Mouse (Mus musculus): ENCODE results near the gene Plpp3.
"Not testable (repeated sequence)": the region's sequence is repeated elsewhere in the genome, so short reads cannot be mapped to it uniquely, and the experiment has no call there.

The Plpp3 gene

DNA sequence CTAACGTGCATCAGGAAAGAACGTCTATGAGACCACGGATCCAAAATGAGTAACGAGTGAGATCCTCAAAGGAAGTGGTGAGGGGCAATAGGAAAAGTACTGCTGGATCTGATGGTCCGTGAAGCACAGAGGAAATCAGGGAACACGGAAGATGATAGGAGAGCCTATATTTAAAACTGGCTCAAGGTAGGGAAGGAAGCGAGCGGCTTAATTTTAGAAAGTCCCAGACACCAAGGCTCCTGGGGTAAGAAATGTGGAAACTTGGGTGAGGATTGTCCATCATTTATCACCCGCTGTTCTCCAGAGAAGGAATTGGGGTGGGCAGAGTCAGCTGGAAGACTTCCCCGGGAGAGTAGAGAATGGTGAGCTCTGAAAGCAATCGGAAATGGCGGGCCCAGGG is 105.2 kb downstream of the Plpp3 start:
- no peak for DNase-seq

GRCm38 (mm10) chr4:105263600-105263999 is 106.5 kb downstream of the Plpp3 start:
- DNase-seq = no peak

DNA sequence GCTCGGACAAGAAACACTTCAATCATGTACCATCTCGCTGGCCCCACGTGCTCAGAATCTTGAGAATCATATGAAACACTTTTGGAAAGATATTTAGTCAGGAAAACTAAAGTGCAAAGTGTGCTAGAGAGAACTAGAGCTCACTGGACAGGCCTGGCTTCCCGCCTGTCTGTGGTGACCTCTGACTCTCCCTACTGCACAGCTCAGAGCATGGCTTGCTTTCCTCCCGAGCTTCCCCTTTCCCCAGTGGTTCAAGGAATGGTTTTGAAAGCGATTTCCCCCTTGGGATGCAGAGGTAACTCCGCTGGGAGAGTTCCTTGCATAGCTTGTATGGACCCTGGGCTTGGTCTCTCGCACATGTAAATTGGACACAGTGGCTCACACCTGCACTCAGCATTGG is 107.9 kb downstream of the Plpp3 start:
- no peak for DNase-seq

DNA sequence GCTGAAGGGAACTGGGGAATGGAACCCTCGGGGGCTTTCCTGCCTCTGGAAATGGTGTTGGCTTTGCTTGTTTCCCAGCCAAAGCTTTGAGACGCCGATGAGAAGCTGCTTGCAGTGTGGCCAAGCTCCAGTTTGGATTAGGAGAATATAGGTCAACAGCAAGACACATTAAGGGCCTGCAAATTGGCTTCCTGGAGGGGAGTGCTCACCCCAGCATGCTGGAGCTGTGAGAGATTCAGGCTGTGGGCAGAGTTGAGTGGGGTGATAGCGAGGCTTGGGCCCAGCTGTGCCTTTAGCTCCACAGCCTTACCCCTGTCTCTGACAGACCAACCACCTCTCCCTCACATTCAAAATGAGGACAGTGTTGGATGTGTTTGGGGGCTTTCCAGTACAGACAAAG is 108.5 kb downstream of the Plpp3 start:
- no peak for DNase-seq

DNA sequence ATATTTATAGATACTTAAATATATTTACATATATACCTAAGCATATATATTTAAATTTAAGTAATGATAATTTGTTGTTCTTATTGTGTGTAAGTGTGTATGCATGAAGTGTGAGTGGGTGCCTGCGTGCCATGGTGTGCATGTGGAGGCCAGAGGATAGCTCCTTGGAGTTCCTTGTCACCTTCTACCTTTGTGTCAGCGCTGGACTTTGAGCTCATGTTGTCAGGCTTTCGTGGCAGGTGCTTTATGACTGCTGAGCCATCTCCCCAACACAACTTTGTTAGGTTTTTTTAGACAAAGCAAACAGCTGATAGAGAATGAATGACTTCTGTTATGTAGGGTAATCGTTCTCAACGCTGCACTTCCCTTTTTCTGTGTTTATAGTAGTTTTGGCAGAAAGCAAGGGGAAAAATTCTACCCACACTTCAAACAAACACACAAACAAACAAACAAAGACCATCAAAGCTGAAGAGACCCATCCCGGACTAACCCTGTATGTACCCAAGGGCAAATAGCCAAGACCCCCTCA is 111.1 kb downstream of the Plpp3 start:
- DNase-seq = no peak

- DNase-seq = not testable (repeated sequence)
Measured at GRCm38 (mm10) chr4:105269398-105269797, 112.3 kb downstream of the Plpp3 start.

GRCm38 (mm10) chr4:105271166-105271565 is 114.0 kb downstream of the Plpp3 start:
- DNase-seq = no peak

DNA sequence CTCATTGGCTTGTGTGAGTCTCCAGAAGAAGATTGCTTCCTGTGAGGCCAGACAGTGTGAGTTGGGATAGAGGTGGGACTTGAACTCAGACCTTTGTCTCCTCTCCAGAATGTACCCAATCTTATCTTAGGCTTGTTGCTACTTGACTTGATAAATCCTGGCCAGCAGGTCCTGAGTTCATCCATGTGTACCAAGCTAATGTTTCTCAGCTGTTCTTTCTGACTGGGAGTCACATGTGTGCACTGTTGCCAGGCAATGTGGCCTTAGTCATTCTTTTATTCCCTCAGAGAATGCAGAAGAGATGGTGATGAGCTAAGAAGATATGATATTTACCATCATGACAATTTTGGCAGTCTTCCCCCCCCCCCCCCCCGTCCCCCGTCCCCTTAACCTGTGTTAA is 115.9 kb downstream of the Plpp3 start:
- no peak for DNase-seq

DNA sequence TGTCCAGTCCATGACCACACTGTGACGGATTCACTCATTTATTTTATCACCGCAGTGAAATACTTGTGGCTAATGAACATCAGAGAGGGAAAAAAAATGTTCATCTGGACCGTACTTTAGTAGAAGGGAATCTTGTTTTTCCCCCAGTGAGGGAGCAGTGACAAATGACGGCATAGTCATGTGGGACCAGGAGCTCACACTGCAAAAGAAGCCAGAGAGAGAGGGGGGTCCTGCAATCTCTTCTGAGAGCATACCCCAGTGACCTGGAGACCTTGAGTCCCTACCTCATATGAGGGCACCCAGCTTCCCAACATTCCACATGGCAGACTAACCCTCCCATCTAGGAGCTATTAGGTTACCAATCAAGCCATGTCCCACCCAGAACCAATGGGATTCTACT is 116.3 kb downstream of the Plpp3 start:
- no peak for DNase-seq

DNA sequence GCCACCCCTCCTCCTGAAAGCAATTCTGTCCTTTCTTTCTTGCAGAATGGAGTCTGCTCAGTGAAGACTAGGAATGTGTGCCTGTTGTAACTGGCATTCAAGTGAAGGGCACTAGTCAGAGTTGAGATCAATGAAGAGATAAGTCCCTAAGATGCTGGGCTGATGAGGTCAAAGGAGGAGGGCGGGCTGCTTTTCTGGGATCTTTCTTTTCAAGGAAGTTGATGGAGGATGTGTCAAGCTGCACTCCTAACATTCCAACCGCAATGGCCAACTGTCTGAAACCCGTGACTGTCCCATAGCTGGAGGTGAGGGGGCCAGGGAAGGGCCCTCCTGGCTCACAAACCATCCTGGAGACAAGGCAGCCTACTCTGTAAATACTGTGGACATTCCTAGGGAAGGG is 118.5 kb downstream of the Plpp3 start:
- no peak for DNase-seq

DNA sequence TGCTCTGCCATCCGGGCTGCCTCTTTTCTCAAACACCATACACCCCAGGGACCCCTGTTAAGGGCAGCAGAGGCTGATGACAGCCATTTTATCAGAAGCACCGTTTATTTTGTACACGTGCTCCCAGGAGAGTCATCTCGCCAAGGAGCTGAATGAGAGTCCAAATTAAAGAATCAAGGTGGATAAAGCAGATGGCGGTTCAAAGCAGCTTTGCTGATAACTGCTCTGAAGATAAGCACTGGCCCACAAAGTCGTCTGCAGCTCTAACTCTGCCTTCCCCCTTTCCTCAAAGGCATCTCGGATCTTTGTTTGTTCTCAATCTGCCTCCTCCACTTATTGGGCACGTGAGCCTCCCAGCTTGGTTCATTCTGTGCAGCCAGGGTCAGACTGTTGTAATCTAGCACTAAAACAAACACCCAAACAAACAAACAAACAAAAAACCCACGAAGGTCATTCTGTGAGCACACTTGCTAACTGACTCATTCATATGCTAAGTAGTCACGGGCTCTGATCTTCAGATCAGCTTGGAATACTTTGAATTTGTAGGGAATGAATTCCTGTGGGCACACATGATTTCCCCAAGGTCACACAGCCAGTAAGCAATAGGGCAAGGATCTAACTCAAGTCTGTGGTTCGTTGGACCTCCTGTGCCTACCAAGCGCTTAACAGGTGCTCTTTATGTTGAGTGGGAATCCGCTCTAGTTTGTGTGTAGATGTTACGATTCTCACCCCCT is 119.1 kb downstream of the Plpp3 start:
- no peak for DNase-seq

GRCm38 (mm10) chr4:105278161-105278560 is 121.0 kb downstream of the Plpp3 start:
- no peak for DNase-seq

GRCm38 (mm10) chr4:105278571-105279410 is 121.6 kb downstream of the Plpp3 start:
- DNase-seq = no peak

GRCm38 (mm10) chr4:105279806-105280205 is 122.7 kb downstream of the Plpp3 start:
- DNase-seq = no peak

GRCm38 (mm10) chr4:105281751-105282231 is 124.6 kb downstream of the Plpp3 start:
- DNase-seq = no peak
